Mouse (Mus musculus): Measurements from ENCODE around the gene Prr22. TPM values are rescaled to one million over a fixed set of nuclear protein-coding genes. Genes with fewer than 3 reads are reported as not detected.

The Prr22 gene
- polyA plus RNA-seq, 1 experiment, result 3.3 TPM

DNA sequence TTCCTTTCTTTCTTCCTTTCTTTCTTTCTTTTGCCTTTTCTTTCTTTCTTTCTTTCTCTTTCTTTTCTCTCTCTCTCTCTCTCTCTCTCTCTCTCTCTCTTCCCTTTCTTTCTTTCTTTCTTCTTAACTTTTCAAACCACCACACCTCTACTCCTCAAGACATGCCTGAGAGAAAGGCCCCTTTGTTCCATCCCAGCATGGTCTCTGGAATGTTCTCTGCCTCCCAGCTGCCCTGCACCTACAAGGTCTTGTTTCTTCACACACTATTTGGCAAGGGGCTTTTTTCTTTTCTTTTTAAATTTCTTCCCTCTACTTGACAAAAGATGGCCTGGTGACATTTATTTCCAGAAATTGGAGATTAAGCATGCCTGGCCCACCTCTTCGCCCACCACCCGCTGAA, 40.4 kb upstream of the Prr22 start:
- H3K27me3 ChIP-seq (ENCODE audit: control insufficient read depth, insufficient read depth, low read length), result no peaks in the 10 kb centered on the region
- H3K27ac ChIP-seq (ENCODE audit: insufficient read depth, low read length), result no peak overlapping the region
- TF ChIP-seq POLR2A (IDR thresholded peaks at IDR 0.05; ENCODE audit: low read depth, low read length) (no peak), CTCF (IDR thresholded peaks at IDR 0.05; ENCODE audit: extremely low read depth, insufficient read depth, insufficient read length, insufficient replicate concordance) (no peak)
- H3K4me3 ChIP-seq (ENCODE audit: extremely low read depth, insufficient read depth, insufficient read length), result no peak overlapping the region
- WGBS, result 88% methylated on average over 2 of the region's 2 CpGs
- H3K36me3 ChIP-seq (ENCODE audit: control insufficient read depth, insufficient read depth, low read length), result no peaks in the 10 kb centered on the region
- no peak for DNase-seq (ENCODE audit: low read depth in 1 of 2, low spot score in 2 of 2)
- H3K4me1 ChIP-seq (ENCODE audit: control insufficient read depth, insufficient read depth, insufficient read length), result no peaks in the 10 kb centered on the region

DNA sequence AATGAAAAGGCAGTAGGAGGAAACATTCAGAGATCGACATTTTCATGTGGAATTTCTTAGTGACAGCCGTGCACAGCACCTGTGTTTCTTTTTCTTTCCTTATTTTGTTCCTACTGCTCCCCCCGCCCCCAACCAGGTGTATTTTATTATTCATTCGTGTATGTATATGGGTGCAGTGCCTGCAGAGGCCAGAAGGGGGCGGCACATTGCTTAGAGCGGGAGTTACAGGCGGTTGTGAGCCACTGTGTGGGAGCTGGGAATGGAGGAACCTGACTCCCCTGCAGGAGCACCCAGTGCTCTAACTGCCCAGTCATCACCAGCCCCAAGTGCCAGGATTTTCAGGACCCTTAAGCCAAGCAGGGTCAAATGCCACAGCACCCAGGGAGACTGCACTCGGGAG, 33.5 kb upstream of the Prr22 start:
- 46% methylated on average over 8 of the region's 8 CpGs for whole genome bisulfite sequencing
- Histone ChIP-seq H3K27me3 (ENCODE audit: control insufficient read depth, insufficient read depth, low read length) (no peaks in the 10 kb centered on the region), H3K27ac (ENCODE audit: insufficient read depth, low read length) (no peak overlapping the region), H3K4me3 (ENCODE audit: extremely low read depth, insufficient read depth, insufficient read length) (no peak overlapping the region), H3K4me1 (ENCODE audit: control insufficient read depth, insufficient read depth, insufficient read length) (no peaks in the 10 kb centered on the region), H3K36me3 (ENCODE audit: control insufficient read depth, insufficient read depth, low read length) (no peaks in the 10 kb centered on the region)
- TF ChIP-seq POLR2A (IDR thresholded peaks at IDR 0.05; ENCODE audit: low read depth, low read length) (no peak), CTCF (IDR thresholded peaks at IDR 0.05; ENCODE audit: extremely low read depth, insufficient read depth, insufficient read length, insufficient replicate concordance) (no peak)
- no peak for DNase-seq (ENCODE audit: low read depth in 1 of 2, low spot score in 2 of 2)

DNA sequence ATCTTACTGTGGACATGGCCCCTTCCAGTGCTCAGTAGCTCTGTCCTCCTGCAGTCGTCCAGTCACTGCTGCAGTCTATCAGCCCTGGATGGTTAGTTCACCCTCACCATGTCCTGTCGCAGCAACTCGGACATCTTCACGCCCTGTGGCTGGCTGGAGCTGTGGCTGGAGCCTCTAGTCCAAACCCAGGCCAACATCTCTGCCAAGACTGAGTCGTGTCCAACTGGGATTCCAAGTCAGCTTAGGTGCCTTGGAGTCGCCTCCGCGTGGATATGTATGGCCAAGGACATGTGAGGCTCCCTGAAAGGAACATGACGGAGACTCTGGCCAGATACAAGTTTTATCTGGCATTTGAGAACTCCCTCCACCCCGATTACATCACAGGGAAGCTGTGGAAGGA, 31.8 kb upstream of the Prr22 start:
- no peak for TF ChIP-seq CTCF (IDR thresholded peaks at IDR 0.05; ENCODE audit: extremely low read depth, insufficient read depth, insufficient read length, insufficient replicate concordance)
- TF ChIP-seq POLR2A (IDR thresholded peaks at IDR 0.05; ENCODE audit: low read depth, low read length), result no peak
- Histone ChIP-seq H3K36me3 (ENCODE audit: control insufficient read depth, insufficient read depth, low read length) (no peaks in the 10 kb centered on the region), H3K4me3 (ENCODE audit: extremely low read depth, insufficient read depth, insufficient read length) (no peak overlapping the region), H3K27ac (ENCODE audit: insufficient read depth, low read length) (no peak overlapping the region), H3K27me3 (ENCODE audit: control insufficient read depth, insufficient read depth, low read length) (no peaks in the 10 kb centered on the region), H3K4me1 (ENCODE audit: control insufficient read depth, insufficient read depth, insufficient read length) (no peaks in the 10 kb centered on the region)
- DNase-seq (ENCODE audit: low read depth in 1 of 2, low spot score in 2 of 2), result no peak
- WGBS, result 87% methylated on average over 10 of the region's 10 CpGs

DNA sequence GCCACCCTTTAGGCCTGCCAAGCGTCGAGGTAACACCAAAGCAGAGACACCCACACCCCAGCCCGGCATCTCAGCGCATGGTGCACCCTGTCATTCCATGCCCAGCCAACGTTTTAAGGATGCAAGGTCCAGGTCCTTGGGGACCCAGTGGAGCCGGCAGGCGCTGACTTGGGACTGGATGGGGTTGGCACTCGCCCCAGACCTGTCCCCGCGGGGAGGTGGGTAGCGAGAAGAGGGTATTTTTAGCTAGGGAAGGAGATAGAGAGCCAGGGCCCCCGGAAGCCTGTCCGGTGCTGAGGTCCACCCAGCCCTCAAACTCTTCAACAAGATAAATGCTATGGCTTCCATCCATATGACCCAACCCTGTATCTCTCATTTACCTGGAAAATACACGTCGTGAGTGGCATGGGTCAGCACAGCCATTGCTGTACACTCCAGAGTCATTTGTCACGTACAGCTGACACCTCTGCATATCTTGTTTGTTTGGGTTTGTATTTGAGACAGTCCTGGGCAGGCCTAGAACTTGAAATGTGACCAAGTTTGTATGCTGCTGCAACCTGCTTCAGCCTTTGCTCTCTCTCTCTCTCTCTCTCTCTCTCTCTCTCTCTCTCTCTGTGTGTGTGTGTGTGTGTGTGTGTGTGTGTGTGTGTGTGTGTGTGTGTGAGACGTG, 29.8 kb upstream of the Prr22 start:
- no peak overlapping the region for H3K27ac ChIP-seq (ENCODE audit: insufficient read depth, low read length)
- WGBS, result 85% methylated on average over 17 of the region's 17 CpGs
- H3K4me3 ChIP-seq (ENCODE audit: extremely low read depth, insufficient read depth, insufficient read length), result no peak overlapping the region
- no peaks in the 10 kb centered on the region for H3K4me1 ChIP-seq (ENCODE audit: control insufficient read depth, insufficient read depth, insufficient read length)
- H3K36me3 ChIP-seq (ENCODE audit: control insufficient read depth, insufficient read depth, low read length), result no peaks in the 10 kb centered on the region
- DNase-seq (ENCODE audit: low read depth in 1 of 2, low spot score in 2 of 2), result no peak
- H3K27me3 ChIP-seq (ENCODE audit: control insufficient read depth, insufficient read depth, low read length), result no peaks in the 10 kb centered on the region
- no peak for TF ChIP-seq CTCF (IDR thresholded peaks at IDR 0.05; ENCODE audit: extremely low read depth, insufficient read depth, insufficient read length, insufficient replicate concordance)
- TF ChIP-seq POLR2A (IDR thresholded peaks at IDR 0.05; ENCODE audit: low read depth, low read length), result no peak

DNA sequence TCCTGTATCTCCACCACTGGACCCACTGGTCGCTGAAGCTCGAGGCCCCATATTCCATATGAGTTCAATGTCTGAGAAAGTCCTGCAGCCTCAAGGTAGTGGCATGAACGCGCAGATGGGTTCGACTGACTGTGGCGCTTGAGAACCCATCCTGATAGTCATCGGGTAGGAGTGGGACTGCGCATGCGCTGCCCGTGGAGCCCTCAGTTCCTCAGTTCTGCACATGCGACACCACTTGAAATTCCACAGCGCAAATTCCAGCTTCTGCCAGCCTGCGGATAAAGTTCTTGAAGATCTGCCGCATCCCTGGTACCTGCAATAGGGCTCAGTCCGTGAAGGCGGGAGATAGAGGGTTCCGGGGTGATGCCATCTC, 29.3 kb upstream of the Prr22 start:
- TF ChIP-seq CTCF (IDR thresholded peaks at IDR 0.05; ENCODE audit: extremely low read depth, insufficient read depth, insufficient read length, insufficient replicate concordance), result no peak
- TF ChIP-seq POLR2A (IDR thresholded peaks at IDR 0.05; ENCODE audit: low read depth, low read length), result no peak
- Histone ChIP-seq H3K27ac (ENCODE audit: insufficient read depth, low read length) (no peak overlapping the region), H3K4me1 (ENCODE audit: control insufficient read depth, insufficient read depth, insufficient read length) (no peaks in the 10 kb centered on the region), H3K27me3 (ENCODE audit: control insufficient read depth, insufficient read depth, low read length) (no peaks in the 10 kb centered on the region), H3K4me3 (ENCODE audit: extremely low read depth, insufficient read depth, insufficient read length) (no peak overlapping the region), H3K36me3 (ENCODE audit: control insufficient read depth, insufficient read depth, low read length) (no peaks in the 10 kb centered on the region)
- 88% methylated on average over 17 of the region's 17 CpGs for WGBS
- DNase-seq (ENCODE audit: low read depth in 1 of 2, low spot score in 2 of 2), result no peak

DNA sequence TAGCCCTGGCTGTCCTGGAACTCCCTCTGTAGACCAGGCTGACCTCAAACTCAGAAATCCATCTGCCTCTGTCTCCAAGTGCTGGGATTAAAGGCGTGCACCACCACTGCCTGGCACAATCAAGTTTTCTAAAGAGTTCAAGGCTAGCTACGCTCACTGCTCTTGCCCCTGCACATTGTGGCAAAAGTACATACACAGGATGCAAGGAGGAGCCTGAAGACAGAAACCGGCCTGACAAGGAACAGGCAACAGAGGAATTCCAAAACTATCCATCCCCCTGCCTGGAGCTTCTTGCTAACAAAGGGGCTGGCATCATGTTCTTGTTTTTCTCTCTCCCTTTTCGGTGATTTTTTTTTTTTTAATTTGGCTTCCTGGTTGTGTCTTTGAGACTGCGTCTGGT, 25.9 kb upstream of the Prr22 start:
- Histone ChIP-seq H3K4me3 (ENCODE audit: extremely low read depth, insufficient read depth, insufficient read length) (no peak overlapping the region), H3K36me3 (ENCODE audit: control insufficient read depth, insufficient read depth, low read length) (no peaks in the 10 kb centered on the region), H3K4me1 (ENCODE audit: control insufficient read depth, insufficient read depth, insufficient read length) (no peaks in the 10 kb centered on the region), H3K27me3 (ENCODE audit: control insufficient read depth, insufficient read depth, low read length) (no peaks in the 10 kb centered on the region), H3K27ac (ENCODE audit: insufficient read depth, low read length) (no peak overlapping the region)
- TF ChIP-seq POLR2A (IDR thresholded peaks at IDR 0.05; ENCODE audit: low read depth, low read length), result no peak
- no peak for TF ChIP-seq CTCF (IDR thresholded peaks at IDR 0.05; ENCODE audit: extremely low read depth, insufficient read depth, insufficient read length, insufficient replicate concordance)
- WGBS, result 36% methylated on average over 5 of the region's 5 CpGs
- DNase-seq (ENCODE audit: low read depth in 1 of 2, low spot score in 2 of 2), result no peak

DNA sequence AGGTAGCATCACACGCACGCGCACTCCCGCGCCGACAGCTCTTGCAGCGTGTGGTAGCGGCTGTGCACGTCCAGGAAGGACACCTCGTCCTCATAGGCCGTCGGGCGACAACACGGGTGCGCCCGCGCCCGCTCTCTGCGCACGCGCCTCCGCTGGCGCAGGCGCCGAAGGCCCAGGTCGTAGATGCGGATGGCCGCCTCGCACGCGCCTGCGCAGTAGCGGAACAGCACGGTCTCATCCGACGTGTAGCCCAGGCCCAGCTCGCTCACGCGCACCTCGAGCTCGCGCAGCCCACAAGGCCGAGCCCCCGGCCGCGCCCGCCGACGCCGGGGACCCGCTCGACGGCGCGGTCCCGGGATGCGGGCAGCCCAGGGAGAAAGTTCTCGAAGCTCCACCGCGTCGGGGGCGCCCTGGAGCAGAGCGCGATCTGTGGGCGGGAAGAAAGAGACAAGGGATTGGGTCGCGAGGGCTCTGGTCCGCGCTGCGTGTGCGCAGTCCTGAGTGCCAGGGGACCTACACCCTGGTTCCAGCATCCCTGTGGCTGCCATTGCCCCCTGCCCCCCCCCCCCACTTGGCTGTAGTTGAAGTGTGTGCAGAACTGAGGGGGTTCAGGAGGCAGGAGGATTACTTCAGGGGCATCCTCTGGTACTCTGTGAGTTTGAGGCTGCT, 18.5 kb upstream of the Prr22 start:
- Histone ChIP-seq H3K27me3 (ENCODE audit: control insufficient read depth, insufficient read depth, low read length) (peaks cover 14% of the 10 kb centered on the region), H3K27ac (ENCODE audit: insufficient read depth, low read length) (no peak overlapping the region), H3K4me3 (ENCODE audit: extremely low read depth, insufficient read depth, insufficient read length) (no peak overlapping the region), H3K4me1 (ENCODE audit: control insufficient read depth, insufficient read depth, insufficient read length) (no peaks in the 10 kb centered on the region; the same call in 1 of the 2 replicates), H3K36me3 (ENCODE audit: control insufficient read depth, insufficient read depth, low read length) (no peaks in the 10 kb centered on the region)
- TF ChIP-seq POLR2A (IDR thresholded peaks at IDR 0.05; ENCODE audit: low read depth, low read length) (no peak), CTCF (IDR thresholded peaks at IDR 0.05; ENCODE audit: extremely low read depth, insufficient read depth, insufficient read length, insufficient replicate concordance) (no peak)
- 46% methylated on average over 71 of the region's 71 CpGs for WGBS
- DNase-seq (ENCODE audit: low read depth in 1 of 2, low spot score in 2 of 2), result no peak

All from spleen, adult 2 months (tissue).